Mouse (Mus musculus) spleen, postnatal 14 days (tissue): ENCODE results near the gene Pdia3.
A peak's percentile ranks its signal among the peaks of the same experiment; 100 is the strongest.
"Not testable (repeated sequence)": the region's sequence is repeated elsewhere in the genome, so short reads cannot be mapped to it uniquely, and the experiment has no call there.

ENCODE experiments used
- DNase-seq, 2 experiments: peaks; one replicate each; pipeline ENCODE4 v3.0.0; 2021 to 2022; ENCODE audit warnings: low spot score in 2 of 2

The Pdia3 gene

DNA sequence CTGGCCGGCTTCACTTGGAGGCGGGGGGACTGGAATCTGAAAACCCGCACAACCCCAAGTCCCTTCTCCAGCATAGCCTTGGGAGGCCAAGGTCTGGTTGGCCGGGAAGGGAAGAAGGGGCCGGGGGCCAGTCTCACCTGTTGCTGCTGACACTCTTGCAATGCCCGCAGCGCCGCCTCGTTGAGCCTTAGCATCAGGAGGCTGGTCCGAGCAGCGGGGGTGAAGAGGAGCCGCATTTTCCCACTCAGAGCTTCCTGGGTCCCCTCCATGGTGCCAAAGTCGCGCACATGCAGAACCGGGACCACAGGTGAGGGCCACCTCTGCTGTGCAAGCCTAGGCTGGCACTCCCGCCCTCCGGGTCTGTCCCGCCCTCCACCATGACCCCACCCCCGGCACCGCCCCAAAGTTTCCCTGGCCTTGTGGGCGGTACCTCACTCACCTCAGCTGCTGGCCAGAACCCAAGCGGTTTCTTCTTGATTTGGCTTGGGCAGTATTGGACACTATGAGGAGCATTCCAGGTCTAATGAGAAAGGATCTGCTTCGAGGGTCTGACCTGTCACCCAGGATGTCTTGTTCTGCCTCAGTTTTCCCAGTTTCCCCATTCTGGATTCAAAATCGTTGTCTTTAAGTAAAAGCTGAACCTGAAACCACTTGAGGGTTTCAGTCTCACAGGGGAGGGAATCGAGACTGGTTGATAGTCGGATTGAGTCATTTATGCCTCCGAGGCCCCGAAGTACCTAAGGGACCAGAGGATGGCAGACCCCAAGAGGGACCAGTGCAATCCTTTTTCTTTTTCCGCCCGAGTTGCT, 28.9 kb downstream of the Pdia3 start:
- peak; percentile 67 to 74 for DNase-seq

- DNase-seq, result no peak
Measured at GRCm38 (mm10) chr2:121443068-121443349, 29.4 kb downstream of the Pdia3 start.

GRCm38 (mm10) chr2:121444178-121444577, 30.6 kb downstream of the Pdia3 start, which contains the start of gene Ell3:
Ell3 (minus strand) TSS chr2:121444278.
- no peak for DNase-seq

GRCm38 (mm10) chr2:121445117-121445516, 31.5 kb downstream of the Pdia3 start:
- DNase-seq, result no peak

GRCm38 (mm10) chr2:121446506-121446905, 32.9 kb downstream of the Pdia3 start:
- DNase-seq, result no peak

DNA sequence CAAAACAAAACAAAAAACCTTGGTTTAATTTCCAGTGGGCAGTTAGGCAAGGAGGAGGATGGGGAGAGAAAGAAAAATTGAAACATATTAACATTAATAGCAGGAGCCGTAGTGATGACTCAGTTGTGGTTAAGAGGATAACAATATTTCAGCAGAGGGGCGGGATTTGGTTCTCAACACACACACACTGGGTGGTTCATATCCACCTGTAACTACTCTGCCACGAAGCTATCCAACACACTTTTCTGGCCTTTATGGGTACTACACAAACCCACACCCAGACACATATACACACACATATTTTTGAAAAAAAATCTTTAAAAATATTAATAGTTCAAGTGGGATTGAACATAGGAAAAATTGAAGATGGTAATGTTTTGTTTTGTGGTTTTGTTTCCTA, 33.4 kb downstream of the Pdia3 start:
- no peak for DNase-seq

- DNase-seq, result no peak
Measured at GRCm38 (mm10) chr2:121448136-121448535, 34.6 kb downstream of the Pdia3 start.

GRCm38 (mm10) chr2:121448739-121449535, 35.4 kb downstream of the Pdia3 start, which contains the start of gene Serf2:
Serf2 (plus strand) TSS chr2:121449195.
- peak; percentile 98 for DNase-seq

GRCm38 (mm10) chr2:121449545-121450011, 36.0 kb downstream of the Pdia3 start:
- no peak for DNase-seq

GRCm38 (mm10) chr2:121450093-121450492, 36.5 kb downstream of the Pdia3 start:
- peak in 1 of 2 experiments; percentile 23 for DNase-seq

GRCm38 (mm10) chr2:121452361-121452760, 38.8 kb downstream of the Pdia3 start:
- DNase-seq, result no peak

DNA sequence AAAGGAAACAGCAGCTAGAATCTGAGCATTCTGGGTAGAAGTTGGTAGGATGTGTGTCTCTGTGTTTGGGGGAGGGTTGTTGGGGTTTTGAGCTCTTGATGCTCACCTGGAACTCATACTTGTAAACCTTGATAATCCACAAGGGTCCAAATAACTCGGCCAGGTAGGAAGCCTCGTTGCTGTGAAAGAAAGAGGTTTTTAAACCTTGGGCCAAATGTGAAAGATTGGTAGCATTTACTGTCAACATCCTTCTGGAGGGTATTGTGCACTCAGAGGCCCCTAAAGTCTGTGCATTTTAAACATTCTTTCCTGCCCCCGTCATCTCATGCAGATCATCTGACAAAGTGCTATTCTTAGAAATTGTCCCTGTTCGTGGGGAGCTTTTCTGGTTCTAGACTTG, 39.4 kb downstream of the Pdia3 start, which contains the start of gene Hypk:
Hypk (plus strand) TSS at position 301 of the 400 bp plus-strand sequence.
- no peak for DNase-seq

DNA sequence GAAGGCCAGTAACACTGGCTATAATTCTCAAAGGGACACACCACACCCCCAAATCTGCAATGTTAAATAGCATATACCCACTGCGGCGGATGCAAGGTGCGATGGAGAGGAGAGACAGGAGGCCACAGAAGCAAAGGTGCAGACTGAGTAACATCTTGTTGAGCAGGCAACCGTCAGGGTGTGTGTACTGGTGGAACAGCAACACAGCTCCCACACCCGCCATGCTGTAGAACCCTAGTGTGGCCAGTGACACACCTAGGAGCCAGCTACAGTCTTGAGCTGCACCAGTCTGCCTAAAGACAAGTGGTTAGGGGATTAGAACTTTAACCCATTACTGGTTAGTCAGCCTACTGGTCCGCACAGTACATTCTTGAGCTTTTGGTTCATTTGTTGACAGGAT, 40.3 kb downstream of the Pdia3 start:
- no peak for DNase-seq

DNA sequence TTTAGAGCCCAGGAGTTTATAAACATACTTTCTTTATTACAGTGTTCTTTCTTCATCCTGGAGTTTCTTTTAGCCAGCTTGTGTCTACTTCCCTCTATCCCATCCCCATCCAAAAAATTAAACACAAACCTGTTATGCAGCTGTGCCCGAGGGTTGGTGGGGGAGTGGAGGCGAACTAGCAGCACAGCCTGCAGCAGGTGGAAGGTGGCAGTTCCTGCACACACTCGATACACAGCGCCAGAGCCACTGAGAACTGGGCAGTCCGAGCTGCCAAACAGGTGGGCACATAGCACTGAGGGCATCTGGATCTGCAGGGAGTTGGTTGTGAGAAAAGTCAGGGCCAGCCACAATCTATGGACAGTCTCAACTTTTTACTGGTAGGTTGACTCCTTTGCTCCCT, 42.0 kb downstream of the Pdia3 start:
- DNase-seq, result no peak

DNA sequence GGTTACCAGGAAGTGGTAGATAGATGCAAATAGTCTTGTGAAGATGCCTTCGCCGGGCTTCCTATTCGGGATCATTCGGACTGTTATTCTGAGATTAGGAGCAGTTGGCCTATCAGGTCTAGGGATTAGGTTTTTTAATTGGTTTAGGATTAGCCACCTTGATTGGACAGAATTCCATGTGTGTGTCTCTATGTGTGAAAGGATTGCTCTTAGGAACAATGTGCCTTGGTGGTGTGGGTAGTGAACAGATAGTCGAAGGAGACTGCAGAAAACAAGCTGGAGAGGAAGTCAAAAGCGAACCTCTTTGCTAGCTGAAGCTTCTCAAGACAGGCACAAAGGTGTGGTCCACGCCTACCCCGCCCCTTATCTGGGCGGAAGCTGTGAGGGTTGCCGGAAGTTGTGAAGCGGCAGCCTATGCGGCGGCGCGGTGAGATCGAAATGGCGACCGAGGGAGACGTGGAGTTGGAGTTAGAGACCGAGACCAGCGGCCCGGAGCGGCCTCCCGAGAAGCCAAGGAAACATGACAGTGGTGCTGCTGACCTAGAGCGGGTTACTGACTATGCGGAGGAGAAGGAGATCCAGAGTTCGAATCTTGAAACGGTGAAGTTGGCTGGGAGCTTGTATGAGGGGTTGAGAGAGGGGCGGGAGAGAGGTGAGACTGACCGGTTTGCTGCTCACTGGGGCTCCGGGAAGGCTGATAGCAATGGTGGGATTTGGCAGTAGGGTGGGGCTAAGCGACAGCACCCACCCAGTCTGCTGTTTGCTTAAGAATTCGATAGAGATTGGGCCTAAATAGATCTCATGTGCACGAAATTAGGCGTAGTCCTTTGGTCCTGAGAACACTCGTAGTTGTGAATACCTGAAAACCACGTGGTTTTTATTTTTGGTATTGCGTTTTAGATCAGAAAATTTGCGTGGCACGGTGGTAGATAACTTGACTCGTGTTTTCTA, 43.4 kb downstream of the Pdia3 start, which contains the start of gene Serinc4:
Serinc4 (minus strand) TSS at position 90 of the 951 bp plus-strand sequence.
- DNase-seq, result peak; percentile 74 to 83

GRCm38 (mm10) chr2:121460071-121460470, 46.5 kb downstream of the Pdia3 start:
- DNase-seq, result no peak

DNA sequence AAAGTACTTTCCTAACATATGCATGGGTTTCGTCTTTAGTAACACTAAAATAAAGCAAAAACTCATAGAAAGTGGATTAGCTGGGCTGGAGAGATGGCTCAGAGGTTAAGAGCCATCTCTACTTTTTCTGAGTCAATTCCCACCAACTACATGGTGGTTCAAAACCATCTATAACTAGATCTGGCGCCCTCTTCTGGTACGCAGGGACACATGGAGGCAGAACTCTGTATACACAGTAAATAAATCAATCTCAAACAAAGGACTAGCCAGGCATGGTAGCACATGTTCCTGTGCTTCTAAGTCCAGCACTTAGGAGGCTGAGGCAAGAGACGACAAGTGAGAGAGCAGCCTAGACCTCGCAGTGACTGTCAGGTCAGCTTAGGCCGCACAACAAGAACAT, 55.4 kb downstream of the Pdia3 start:
- DNase-seq, result not testable (repeated sequence)

- DNase-seq, result not testable (repeated sequence)
Measured at GRCm38 (mm10) chr2:121472783-121473182, 59.2 kb downstream of the Pdia3 start.

GRCm38 (mm10) chr2:121473301-121474179, 60.0 kb downstream of the Pdia3 start, which contains the start of gene Mfap1b:
Mfap1b (minus strand) TSS chr2:121474067.
- DNase-seq, result peak; percentile 54 to 63

- no peak for DNase-seq
Measured at GRCm38 (mm10) chr2:121474180-121474535, 60.6 kb downstream of the Pdia3 start.
